Mouse (Mus musculus) kidney, adult 9 months (tissue): ENCODE results near the gene Trp53i11.

Experiments
- DNase-seq: peaks from one replicate; pipeline ENCODE4 v3.0.0; 2022

Trp53i11 gene

GRCm38 (mm10) chr2:93243439-93244089 lies 56.2 kb downstream of the Trp53i11 start:
- no peak for DNase-seq

GRCm38 (mm10) chr2:93244090-93244443 lies 56.7 kb downstream of the Trp53i11 start:
- DNase-seq: no peak

GRCm38 (mm10) chr2:93249058-93249457 lies 61.7 kb downstream of the Trp53i11 start:
- DNase-seq: no peak

GRCm38 (mm10) chr2:93250611-93251010 lies 63.3 kb downstream of the Trp53i11 start:
- DNase-seq: no peak
